Mouse (Mus musculus) lung, postnatal 0 days (tissue): ENCODE measurements around the gene Best3.

Experiments used
- CTCF ChIP-seq: IDR thresholded peaks from 2 replicates; pipeline ENCODE4 v1.5.1; 2016; ENCODE audit warnings: antibody characterized with exemption, mild to moderate bottlenecking
- EP300 ChIP-seq: IDR thresholded peaks from 2 replicates; pipeline ENCODE4 v1.6.1; 2016; ENCODE audit warnings: antibody characterized with exemption, mild to moderate bottlenecking, control low read depth

DNA sequence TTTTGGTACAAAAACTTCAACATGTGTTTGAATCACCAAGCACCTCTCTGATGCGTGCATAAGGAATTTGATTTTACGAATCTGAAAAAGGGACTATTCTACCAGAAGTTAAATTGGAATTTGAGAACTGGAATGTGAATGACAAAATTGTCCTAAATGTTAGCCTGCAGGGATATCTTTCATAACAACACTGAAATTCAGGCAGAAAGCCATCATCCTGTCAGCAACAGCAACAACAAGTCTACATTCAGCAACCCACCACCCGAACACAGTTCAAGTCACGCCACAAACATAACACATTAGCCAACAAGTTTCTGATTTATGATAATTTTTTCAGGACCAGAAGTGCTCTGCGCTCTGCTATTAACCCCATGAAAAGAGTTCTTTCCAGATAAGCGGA lies 30.9 kb upstream of the Best3 start:
- TF ChIP-seq CTCF (no peak), EP300 (no peak)
